Mouse (Mus musculus) lung, embryonic 16.5 days (tissue): ENCODE data around the gene Myo10. TPM values are rescaled to one million over a fixed set of nuclear protein-coding genes. Genes with fewer than 3 reads are reported as not detected.

Source experiments
- ATAC-seq: fragments of 200-750 bp; cut with Nextera tagmentation; 2 replicates; pipeline ENCODE4 v1.8.0; 2017; ENCODE audit warnings: low read depth, mild to moderate bottlenecking, moderate library complexity
- H3K27ac ChIP-seq: fragments of 300-500 bp; sonication (generic); 2 replicates; pipeline ENCODE4 v1.5.1; 2014; ENCODE audit warnings: mild to moderate bottlenecking, control low read depth, low read length
- H3K27me3 ChIP-seq: fragments of 300-500 bp; sonication (generic); 2 replicates; pipeline ENCODE4 v1.6.1; 2014; ENCODE audit warnings: low read depth, low read length, mixed read lengths; ENCODE audit not compliant: control insufficient read depth, insufficient read depth
- H3K36me3 ChIP-seq: fragments of 300-500 bp; sonication (generic); 2 replicates; pipeline ENCODE4 v1.6.1; 2014; ENCODE audit warnings: low read length; ENCODE audit not compliant: control insufficient read depth, insufficient read depth
- H3K4me1 ChIP-seq: fragments of 300-500 bp; sonication (generic); replicated peaks from 2 replicates; pipeline ENCODE4 v1.6.1; 2014; ENCODE audit warnings: low read length, mixed read lengths; ENCODE audit not compliant: control insufficient read depth, insufficient read depth
- H3K4me2 ChIP-seq: fragments of 300-500 bp; sonication (generic); 2 replicates; pipeline ENCODE4 v1.6.1; 2014; ENCODE audit warnings: low read depth, low read length, control low read depth
- H3K4me3 ChIP-seq: fragments of 300-500 bp; sonication (generic); 2 replicates; pipeline ENCODE4 v1.5.1; 2014; ENCODE audit warnings: mild to moderate bottlenecking, low read length, control low read depth
- H3K9ac ChIP-seq: fragments of 300-500 bp; sonication (generic); 2 replicates; pipeline ENCODE4 v1.6.1; 2014; ENCODE audit warnings: low read length, control low read depth
- H3K9me3 ChIP-seq: fragments of 300-500 bp; sonication (generic); 2 replicates; pipeline ENCODE4 v1.6.1; 2016; ENCODE audit warnings: low read length; ENCODE audit not compliant: control insufficient read depth
- WGBS: fragments of 180-500 bp; shearing (Covaris S2); extraction: QIAGEN DNeasy Blood & Tissue Kit; methylation state at CpG from one replicate; pipeline ENCODE4 v1.1.7; 2014; 5-methylcytosine and 5-hydroxymethylcytosine counted together
- polyA plus RNA-seq: library from polyadenylated mRNA; unstranded; fragments of >200 nt; fragmentation: Nextera tagmentation; extraction: Ambion mirVana; gene quantifications from 2 replicates; pipeline ENCODE4 v1.2.1, GENCODE M21; 2015

Gene Myo10
- polyA plus RNA-seq, 1 experiment from 2014 or later: 33.2 TPM

DNA sequence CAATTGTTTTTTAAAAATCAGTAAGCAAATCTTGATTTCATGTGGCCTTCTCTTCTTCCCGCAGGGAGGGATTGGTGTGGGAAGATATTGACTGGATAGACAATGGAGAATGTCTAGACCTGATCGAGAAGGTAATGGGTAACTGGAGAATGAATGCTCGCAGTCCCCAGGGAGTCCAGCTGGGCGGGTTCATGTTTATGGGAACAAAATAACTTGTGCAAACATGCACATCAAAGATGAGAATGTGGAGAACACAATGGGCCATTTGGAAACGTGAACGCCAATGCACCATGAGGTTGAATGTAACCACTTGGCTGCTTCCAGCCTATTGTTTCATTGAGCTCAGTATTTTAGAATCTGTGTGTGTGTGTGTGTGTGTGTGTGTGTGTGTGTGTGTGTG, 114.2 kb downstream of the Myo10 start:
- no peaks in the 10 kb centered on the region for H3K9me3 ChIP-seq
- H3K4me3 ChIP-seq: no peak overlapping the region
- no peak for ATAC-seq
- peaks cover 37% of the 10 kb centered on the region for H3K36me3 ChIP-seq
- H3K27me3 ChIP-seq: no peaks in the 10 kb centered on the region
- H3K4me1 ChIP-seq: no peaks in the 10 kb centered on the region
- H3K9ac ChIP-seq: no peak overlapping the region
- WGBS: 79% methylated on average over 6 of the region's 6 CpGs
- no peak overlapping the region for H3K4me2 ChIP-seq
- H3K27ac ChIP-seq: no peak overlapping the region

- no peak overlapping the region for H3K27ac ChIP-seq
- H3K4me3 ChIP-seq: no peak overlapping the region
- 73% methylated on average over 4 of the region's 4 CpGs for WGBS
- H3K27me3 ChIP-seq: no peaks in the 10 kb centered on the region
- no peaks in the 10 kb centered on the region for H3K9me3 ChIP-seq
- H3K4me2 ChIP-seq: no peak overlapping the region
- peaks cover 43% of the 10 kb centered on the region for H3K36me3 ChIP-seq
- no peaks in the 10 kb centered on the region for H3K4me1 ChIP-seq
- H3K9ac ChIP-seq: no peak overlapping the region
- no peak for ATAC-seq
These were observed 117.9 kb downstream of the Myo10 start for GRCm38 (mm10) chr15:25740271-25740670.

- no peaks in the 10 kb centered on the region for H3K9me3 ChIP-seq
- H3K27me3 ChIP-seq: no peaks in the 10 kb centered on the region
- H3K9ac ChIP-seq: no peak overlapping the region
- H3K36me3 ChIP-seq: peaks cover 43% of the 10 kb centered on the region
- 87% methylated on average over 13 of the region's 13 CpGs for WGBS
- no peak overlapping the region for H3K4me3 ChIP-seq
- no peak for ATAC-seq
- H3K4me1 ChIP-seq: no peaks in the 10 kb centered on the region
- no peak overlapping the region for H3K4me2 ChIP-seq
- no peak overlapping the region for H3K27ac ChIP-seq
These were observed 119.9 kb downstream of the Myo10 start for GRCm38 (mm10) chr15:25742196-25742595.

GRCm38 (mm10) chr15:25751510-25751909, 129.2 kb downstream of the Myo10 start:
- Histone ChIP-seq H3K9me3 (peaks cover under 1% of the 10 kb centered on the region; the same call in 1 of the 2 replicates), H3K4me2 (no peak overlapping the region), H3K27ac (no peak overlapping the region), H3K4me3 (no peak overlapping the region), H3K4me1 (peaks cover 3% of the 10 kb centered on the region; the same call in 1 of the 2 replicates), H3K9ac (no peak overlapping the region), H3K36me3 (peaks cover 4% of the 10 kb centered on the region; the same call in 1 of the 2 replicates), H3K27me3 (no peaks in the 10 kb centered on the region)
- no peak; the same call in 1 of the 2 replicates for ATAC-seq
- WGBS: 58% methylated on average over 11 of the region's 11 CpGs

- no peak overlapping the region for H3K4me2 ChIP-seq
- peaks cover 6% of the 10 kb centered on the region; the same call in 1 of the 2 replicates for H3K36me3 ChIP-seq
- peaks cover 2% of the 10 kb centered on the region; the same call in 1 of the 2 replicates for H3K9me3 ChIP-seq
- peaks cover 3% of the 10 kb centered on the region; the same call in 1 of the 2 replicates for H3K4me1 ChIP-seq
- 59% methylated on average over 1 of the region's 1 CpGs for WGBS
- no peak overlapping the region for H3K4me3 ChIP-seq
- H3K27ac ChIP-seq: no peak overlapping the region
- H3K27me3 ChIP-seq: no peaks in the 10 kb centered on the region
- ATAC-seq: no peak
- no peak overlapping the region for H3K9ac ChIP-seq
These were observed 130.3 kb downstream of the Myo10 start for GRCm38 (mm10) chr15:25752597-25752996.

DNA sequence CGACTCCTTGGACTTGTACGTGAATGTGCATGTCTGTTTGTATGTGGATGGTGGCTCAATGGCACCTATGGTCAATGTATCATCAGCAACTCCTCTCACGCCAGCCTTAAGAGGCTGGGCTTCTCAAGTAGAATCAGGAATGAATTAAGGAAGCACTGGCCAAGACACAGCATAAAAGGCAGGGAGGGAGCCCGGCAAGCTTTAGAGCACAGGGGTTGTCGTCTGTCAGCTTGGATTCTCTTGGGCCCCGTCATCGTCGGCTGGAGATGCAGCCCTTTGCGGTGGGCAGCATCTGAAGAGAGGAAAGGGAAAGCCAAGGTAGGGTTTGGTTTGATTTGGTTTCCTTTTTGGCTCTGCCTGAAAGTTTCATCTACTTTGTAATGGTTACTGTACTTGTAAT, 130.7 kb downstream of the Myo10 start:
- peaks cover 5% of the 10 kb centered on the region; the same call in 1 of the 2 replicates for H3K4me1 ChIP-seq
- peak overlapping the region; percentile 2; the same call in 1 of the 2 replicates for H3K4me2 ChIP-seq
- peak overlapping the region; percentile 3; the same call in 1 of the 2 replicates for H3K9ac ChIP-seq
- WGBS: 43% methylated on average over 9 of the region's 9 CpGs
- H3K36me3 ChIP-seq: peaks cover 6% of the 10 kb centered on the region; the same call in 1 of the 2 replicates
- H3K4me3 ChIP-seq: no peak overlapping the region
- H3K27ac ChIP-seq: 0 out of 2 replicates have a peak overlapping the region, but pooled peaks have one; percentile 13
- H3K27me3 ChIP-seq: no peaks in the 10 kb centered on the region
- ATAC-seq: no peak
- H3K9me3 ChIP-seq: peaks cover 2% of the 10 kb centered on the region; the same call in 1 of the 2 replicates

DNA sequence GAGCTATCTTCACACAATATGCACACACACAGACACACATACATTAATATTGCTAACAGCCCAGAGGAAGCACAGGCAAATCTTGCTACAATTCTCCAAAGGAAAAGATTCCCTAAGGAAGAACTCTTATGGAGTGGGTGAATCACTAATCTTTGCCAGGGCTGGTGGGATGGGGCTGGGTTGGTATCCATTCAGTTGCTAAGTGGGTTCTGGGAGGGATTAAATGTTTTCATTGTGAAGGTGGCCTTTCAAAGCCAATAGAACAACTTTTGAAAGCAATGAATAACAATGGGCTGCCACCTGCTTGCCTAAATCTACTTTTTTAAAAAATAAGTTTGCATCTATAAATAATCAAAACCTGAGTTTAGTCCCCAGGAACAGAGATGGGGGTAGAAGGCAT, 131.6 kb downstream of the Myo10 start:
- peaks cover 3% of the 10 kb centered on the region; the same call in 1 of the 2 replicates for H3K36me3 ChIP-seq
- no peak overlapping the region for H3K4me3 ChIP-seq
- ATAC-seq: no peak
- H3K9ac ChIP-seq: no peak overlapping the region
- peaks cover 6% of the 10 kb centered on the region; the same call in 1 of the 2 replicates for H3K4me1 ChIP-seq
- no peaks in the 10 kb centered on the region for H3K27me3 ChIP-seq
- H3K4me2 ChIP-seq: no peak overlapping the region
- peaks cover 2% of the 10 kb centered on the region; the same call in 1 of the 2 replicates for H3K9me3 ChIP-seq
- no peak overlapping the region for H3K27ac ChIP-seq

DNA sequence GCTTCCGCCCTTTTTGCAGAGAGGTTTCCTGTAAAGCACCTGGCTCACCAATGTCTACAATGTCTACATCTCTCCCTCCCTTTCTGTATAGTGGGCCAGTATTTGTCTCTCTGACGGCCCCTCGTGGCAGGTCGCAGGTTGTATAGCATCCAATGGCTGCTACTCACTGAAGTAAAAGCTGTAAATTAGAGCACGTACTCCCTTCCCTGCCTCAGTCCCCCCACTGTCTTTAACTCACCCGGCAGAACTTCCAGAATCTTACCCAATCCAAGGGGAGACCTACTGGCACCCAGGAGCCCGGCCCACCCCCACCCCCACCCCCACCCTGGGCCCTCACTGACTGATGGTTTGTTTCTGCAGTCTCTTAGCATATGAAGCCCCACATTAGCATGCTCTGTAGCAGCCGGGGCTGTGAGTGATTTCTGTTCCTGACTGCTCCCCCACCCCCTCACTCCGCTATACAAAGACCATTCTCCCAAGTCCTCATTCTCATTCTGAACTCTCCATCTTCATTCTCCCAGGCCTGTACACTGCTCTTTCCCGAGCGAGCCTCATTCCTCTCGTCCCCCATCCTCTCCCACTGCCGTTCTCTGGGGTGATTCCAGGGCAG, 132.1 kb downstream of the Myo10 start:
- no peak overlapping the region; the same call in 1 of the 2 replicates for H3K9ac ChIP-seq
- no peak overlapping the region for H3K4me3 ChIP-seq
- no peaks in the 10 kb centered on the region for H3K27me3 ChIP-seq
- no peak overlapping the region for H3K27ac ChIP-seq
- H3K36me3 ChIP-seq: peaks cover 3% of the 10 kb centered on the region; the same call in 1 of the 2 replicates
- H3K9me3 ChIP-seq: peaks cover 2% of the 10 kb centered on the region; the same call in 1 of the 2 replicates
- 44% methylated on average over 13 of the region's 13 CpGs for WGBS
- no peak overlapping the region for H3K4me2 ChIP-seq
- ATAC-seq: no peak
- H3K4me1 ChIP-seq: peaks cover 8% of the 10 kb centered on the region; the same call in 1 of the 2 replicates

- Histone ChIP-seq H3K9ac (no peak overlapping the region), H3K27ac (no peak overlapping the region), H3K4me1 (peaks cover 11% of the 10 kb centered on the region; the same call in 1 of the 2 replicates), H3K36me3 (peaks cover 3% of the 10 kb centered on the region; the same call in 1 of the 2 replicates), H3K9me3 (peaks cover 2% of the 10 kb centered on the region; the same call in 1 of the 2 replicates), H3K27me3 (no peaks in the 10 kb centered on the region), H3K4me3 (no peak overlapping the region), H3K4me2 (no peak overlapping the region)
- 71% methylated on average over 6 of the region's 6 CpGs for WGBS
- no peak for ATAC-seq
These were observed 133.2 kb downstream of the Myo10 start for GRCm38 (mm10) chr15:25755536-25755935.
